Mouse (Mus musculus) adrenal gland, postnatal 10 days (tissue): Measurements from ENCODE around the gene Nt5c2. TPM values are rescaled to one million over a fixed set of nuclear protein-coding genes. Genes with fewer than 3 reads are reported as not detected.

Experiments
- DNase-seq: peaks from one replicate; pipeline ENCODE4 v3.0.0; 2021; ENCODE audit warnings: mixed read lengths
- total RNA-seq, 2 experiments: library from RNA; stranded (reverse); gene quantifications; 2 replicates each; pipeline ENCODE4 v1.2.3; 2021

Nt5c2 gene
- total RNA-seq, 2 experiments from 2014 or later, result 73.1 to 77.3 TPM

DNA sequence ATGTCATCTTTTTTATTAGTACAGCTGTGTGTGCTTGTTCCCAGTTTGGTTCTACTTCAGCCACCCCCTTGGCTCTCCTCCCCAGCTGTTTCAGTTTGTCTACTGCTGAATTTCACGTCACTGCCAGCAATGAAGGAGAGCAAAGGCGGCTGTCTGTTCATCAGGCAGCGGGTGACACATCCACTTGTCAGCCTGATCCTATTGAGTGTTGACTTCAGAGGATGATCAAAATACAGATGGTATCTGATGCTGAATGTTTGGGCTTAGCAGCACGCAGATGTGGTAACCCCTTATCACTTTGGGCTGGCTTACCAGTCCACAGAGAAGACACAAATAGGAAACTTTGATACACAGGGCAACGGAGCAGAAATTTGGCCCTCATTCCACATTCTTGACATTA is 168.5 kb downstream of the Nt5c2 start:
- no peak for DNase-seq

DNA sequence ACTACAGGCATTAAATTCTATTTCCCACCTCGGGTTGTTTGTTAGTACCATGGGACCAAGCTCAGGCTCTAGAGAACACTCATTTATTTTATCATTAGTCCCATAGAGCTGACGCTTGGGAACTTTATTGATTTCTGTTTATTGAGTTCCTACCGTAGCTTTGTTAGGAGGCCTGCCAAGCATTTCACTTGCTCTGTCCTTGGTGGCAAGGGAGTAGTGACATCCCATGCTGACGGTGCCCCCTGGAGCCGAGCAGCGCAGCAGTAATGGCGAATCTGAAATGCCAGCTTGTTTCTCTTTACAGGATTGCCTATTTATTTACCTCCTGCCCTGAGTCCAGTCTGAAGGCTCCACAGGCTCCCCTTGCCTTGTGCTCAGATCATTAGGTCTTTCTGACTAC is 168.9 kb downstream of the Nt5c2 start:
- no peak for DNase-seq

DNA sequence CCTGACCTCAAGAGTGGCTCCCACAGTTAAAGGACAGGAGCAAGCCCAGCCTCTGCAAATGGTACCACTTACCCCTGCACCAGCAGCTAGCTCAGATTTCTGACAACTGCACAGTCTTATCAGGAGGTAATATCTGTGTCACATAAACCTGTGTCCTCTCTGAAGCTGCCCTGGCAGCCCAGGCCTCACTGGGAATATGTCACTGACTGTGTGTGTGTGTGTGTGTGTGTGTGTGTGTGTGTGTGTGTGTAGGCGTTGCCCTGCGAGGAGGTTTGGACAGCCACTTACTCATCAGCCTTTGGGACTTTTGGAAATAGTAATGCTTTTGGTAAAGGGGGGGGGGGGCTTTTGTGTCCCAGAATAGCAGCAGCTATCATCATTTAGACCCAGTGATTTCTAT is 171.9 kb downstream of the Nt5c2 start:
- peak; percentile 28 for DNase-seq

DNA sequence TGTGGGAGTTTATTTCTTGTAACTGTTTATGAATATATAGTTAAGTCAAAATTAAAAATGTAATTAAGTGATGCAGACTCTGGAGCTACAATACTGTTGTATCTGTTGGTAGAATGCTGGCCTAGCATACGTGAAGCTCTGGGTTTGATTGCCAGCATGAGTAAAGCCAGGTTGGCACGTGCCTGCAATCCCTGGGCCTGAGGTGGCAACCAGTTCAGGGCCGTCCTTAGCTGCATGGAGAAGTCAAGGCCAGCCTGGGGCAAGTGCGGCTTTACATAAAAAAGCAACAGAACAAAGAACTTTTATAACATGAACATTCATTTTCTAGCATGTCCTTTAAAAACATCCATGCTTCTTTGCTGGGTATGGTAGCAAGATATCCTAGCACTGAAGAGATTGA is 173.9 kb downstream of the Nt5c2 start:
- no peak for DNase-seq

DNA sequence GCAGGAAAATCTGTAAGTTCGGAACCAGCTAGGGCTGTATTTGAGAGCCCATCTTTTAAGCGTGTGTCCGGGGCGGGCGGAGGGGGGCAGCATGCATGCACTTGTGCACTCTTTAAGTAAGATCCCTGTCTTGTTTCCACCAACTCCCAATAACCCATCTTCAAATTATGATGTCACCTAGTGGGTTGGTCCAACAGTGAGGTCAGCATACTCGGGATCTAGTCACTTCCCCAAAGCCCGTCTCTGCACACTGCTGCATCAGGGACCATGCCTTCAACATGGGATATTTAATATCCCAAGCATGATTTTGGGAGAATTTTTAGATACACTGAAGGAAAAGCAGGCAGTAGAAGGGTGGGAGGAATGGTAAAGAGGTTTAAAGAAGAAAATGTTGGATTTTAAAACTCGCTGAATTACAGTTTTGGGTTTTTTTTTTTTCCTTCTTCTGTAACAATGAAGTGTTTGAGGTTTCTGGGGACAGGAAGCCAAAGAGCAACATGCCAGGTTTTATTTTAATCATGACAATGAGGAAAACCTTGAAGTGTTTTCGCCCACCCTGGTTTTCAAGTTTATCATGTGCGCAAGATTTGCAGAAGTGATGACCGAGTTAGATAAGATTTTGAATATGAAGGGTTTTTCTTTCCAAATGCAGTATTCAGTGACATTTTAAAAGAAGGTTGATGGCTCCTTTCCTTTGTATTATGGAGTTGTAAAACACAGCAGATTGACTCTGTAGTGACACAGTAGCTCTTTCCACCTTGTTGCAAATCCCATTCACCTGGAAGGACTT is 177.5 kb downstream of the Nt5c2 start:
- DNase-seq, result no peak

DNA sequence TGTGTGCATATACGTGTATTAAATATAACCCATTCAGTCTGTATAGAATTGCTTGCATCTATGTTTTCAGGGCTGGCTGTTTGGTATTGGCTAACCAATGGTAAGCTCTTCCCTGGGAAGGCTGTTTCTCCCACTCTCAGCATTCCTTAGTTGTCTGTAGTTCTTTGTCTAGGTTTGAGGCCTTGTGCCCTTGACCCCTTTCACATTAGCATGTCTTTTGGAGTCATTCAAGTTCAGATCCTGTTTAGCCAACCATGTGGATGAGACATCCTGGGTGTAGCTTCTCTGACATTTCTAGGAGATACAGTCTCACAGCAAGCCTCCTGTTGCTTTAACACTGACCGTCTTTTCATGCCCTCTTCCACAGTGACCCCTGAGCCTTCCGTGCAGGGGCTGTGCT is 178.9 kb downstream of the Nt5c2 start:
- DNase-seq, result no peak

DNA sequence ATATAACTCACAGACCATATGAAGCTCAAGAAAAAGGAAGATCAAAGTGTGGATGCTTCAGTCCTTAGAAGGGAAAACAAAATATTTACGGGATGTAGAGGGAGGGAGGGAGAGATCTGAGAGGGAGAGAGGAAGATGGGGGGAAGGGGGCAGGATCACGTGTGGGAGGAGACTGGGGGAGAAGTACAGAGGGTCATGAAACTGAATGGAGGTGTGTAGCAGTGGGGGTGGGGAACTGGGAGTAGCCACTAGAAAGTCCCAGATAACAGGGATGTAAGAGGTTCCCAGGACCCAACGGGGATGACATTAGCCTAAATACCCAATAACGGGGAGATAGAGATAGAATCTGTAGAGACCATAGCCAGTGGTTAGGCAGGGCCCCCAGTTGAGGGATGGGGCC is 179.6 kb downstream of the Nt5c2 start:
- no peak for DNase-seq

DNA sequence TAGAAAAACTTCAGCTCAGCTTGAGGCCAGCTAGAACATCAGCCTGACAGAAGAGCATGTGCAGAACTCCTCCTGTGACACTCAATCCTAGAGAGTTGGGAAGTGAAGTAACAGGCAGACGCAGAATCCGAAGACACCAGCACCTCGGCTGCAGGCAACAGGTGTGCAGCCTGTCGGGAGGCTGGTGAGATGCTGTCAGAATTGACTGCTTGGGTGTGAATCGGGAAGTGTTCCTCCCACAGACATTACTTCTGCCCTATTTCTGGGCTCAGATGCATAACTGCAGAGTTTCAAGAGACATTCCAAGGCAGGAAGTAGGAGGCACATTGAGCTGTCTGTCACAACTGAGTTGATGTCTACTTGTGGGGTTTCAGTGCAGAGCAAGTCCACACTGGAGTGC is 180.7 kb downstream of the Nt5c2 start:
- no peak for DNase-seq

Other genes with a start within 250 kb of the Nt5c2 start
- gene Ina, start 455 bp downstream of the Nt5c2 start, total RNA-seq, result 10 to 100 TPM in 1 of 2 experiments, 1 to 10 TPM in 1; 7.6 to 12.2 TPM
- 1 to 10 TPM; 8.6 to 8.9 TPM for gene Pcgf6, start 35.8 kb upstream of the Nt5c2 start, total RNA-seq
- 1 to 10 TPM; 4.4 to 4.8 TPM for gene Taf5, start 52.6 kb upstream of the Nt5c2 start, total RNA-seq
- 1,000 to 10,000 TPM; 1,198 to 1,276 TPM for gene Usmg5, start 75.5 kb upstream of the Nt5c2 start, total RNA-seq
- gene Pdcd11, start 75.6 kb upstream of the Nt5c2 start, total RNA-seq, result 10 to 100 TPM; 18.9 to 20.5 TPM
- gene Calhm2, start 123.1 kb upstream of the Nt5c2 start, total RNA-seq, result 1 to 10 TPM; 3.5 to 4.9 TPM
- gene Calhm1, start 129.1 kb upstream of the Nt5c2 start, total RNA-seq, result not detected
- not detected for gene Calhm3, start 142.6 kb upstream of the Nt5c2 start, total RNA-seq
- 10 to 100 TPM; 13.6 to 19.4 TPM for gene Neurl1a, start 163.7 kb upstream of the Nt5c2 start, total RNA-seq